Mouse (Mus musculus): ENCODE measurements around the gene Pdhx. TPM values are rescaled to one million over a fixed set of nuclear protein-coding genes. Genes with fewer than 3 reads are reported as not detected.

The Pdhx gene
- total and polyA plus RNA-seq, 3 experiments = 5.0 to 36.1 (median 30.8) TPM

DNA sequence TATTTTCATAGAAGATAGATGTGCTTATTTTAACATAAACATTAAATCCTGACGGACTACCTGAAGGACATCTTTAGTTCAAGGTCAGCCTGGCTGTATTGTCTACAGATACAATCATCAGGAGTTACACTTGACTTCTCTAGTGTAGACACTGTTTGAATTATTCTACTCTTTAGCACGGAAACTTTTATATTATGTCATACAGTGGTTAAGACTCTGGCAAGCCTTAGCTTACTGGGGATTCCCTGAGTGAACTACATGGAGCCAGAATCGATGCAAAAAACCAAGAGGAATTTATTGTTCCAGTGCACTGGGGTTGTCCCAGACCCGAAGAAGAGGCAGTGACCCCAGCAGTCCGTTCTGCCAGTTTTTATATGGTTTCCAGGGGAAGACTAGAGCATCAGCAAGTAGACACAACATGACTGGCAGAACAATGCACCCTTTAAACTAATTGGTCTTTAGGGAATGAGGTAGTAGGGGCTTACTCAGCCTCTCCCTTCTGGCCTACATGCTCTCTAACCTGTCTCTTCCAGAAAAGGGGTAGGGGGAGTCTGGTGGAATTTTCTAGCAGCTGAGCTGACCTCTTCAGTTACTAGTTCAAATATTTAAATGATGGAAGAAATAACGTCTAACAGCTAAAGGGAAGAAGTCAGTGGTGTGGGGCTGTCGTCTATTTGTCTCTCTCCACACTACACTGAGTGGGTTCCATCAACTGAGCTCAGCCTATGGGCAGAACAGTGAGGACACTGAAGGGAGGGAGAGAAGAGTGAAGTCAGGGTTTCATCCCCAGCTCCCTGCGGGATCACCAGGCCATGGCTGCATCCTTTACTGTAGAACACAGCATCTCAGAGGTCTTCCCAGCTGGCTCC, 6.4 kb downstream of the Pdhx start:
- no peak for DNase-seq (ENCODE audit: low spot score)
- no peak for ATAC-seq (ENCODE audit: extremely low read depth, insufficient number of reproducible peaks, low FRiP score, poor library complexity, severe bottlenecking)
- H3K4me3 ChIP-seq (ENCODE audit: low read depth, low read length) = no peak overlapping the region
- H3K9me3 ChIP-seq (replicated peaks) = no peaks in the 10 kb centered on the region
- peaks cover 23% of the 10 kb centered on the region for H3K36me3 ChIP-seq (replicated peaks)
- TF ChIP-seq GATA1 (IDR thresholded peaks at IDR 0.05; ENCODE audit: borderline replicate concordance, low read length) (no peak), GATA2 (IDR thresholded peaks at IDR 0.05; ENCODE audit: borderline replicate concordance, low read depth, low read length) (no peak), CTCF (IDR thresholded peaks at IDR 0.05; ENCODE audit: low read depth, low read length) (no peak), TAL1 (conservative IDR thresholded peaks at IDR 0.05; ENCODE audit: low read depth, low read length) (no peak), POLR2AphosphoS5 (IDR thresholded peaks at IDR 0.05; ENCODE audit: insufficient replicate concordance, low read depth, low read length) (no peak)
- H3K4me1 ChIP-seq (ENCODE audit: insufficient read depth, low read depth, low read length) = peaks cover 31% of the 10 kb centered on the region
- H3K27me3 ChIP-seq (ENCODE audit: insufficient read depth, low read length) = no peaks in the 10 kb centered on the region

DNA sequence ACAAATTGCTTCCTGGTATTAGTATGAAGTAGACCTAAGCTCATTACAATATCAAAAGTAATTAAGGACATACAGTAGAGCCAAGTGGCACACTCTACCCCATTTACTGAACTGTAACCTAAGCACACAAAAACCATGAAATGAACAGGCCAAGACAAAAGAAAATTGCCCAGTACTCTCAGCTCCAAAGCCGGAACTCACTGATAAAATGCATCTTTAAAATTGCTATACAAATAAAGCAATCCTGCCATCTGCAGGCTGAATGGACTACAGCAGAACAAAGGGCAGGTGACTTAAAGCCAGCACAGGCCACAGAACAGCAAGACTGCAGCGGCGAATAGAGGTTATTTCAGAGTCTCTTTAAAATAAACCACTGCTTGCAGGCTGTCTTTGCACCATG, 10.4 kb downstream of the Pdhx start:
- no peak overlapping the region for H3K4me3 ChIP-seq (ENCODE audit: low read depth, low read length)
- H3K27me3 ChIP-seq (ENCODE audit: insufficient read depth, low read length) = no peaks in the 10 kb centered on the region
- TF ChIP-seq POLR2AphosphoS5 (IDR thresholded peaks at IDR 0.05; ENCODE audit: insufficient replicate concordance, low read depth, low read length) (no peak), GATA2 (IDR thresholded peaks at IDR 0.05; ENCODE audit: borderline replicate concordance, low read depth, low read length) (no peak), CTCF (IDR thresholded peaks at IDR 0.05; ENCODE audit: low read depth, low read length) (no peak), GATA1 (IDR thresholded peaks at IDR 0.05; ENCODE audit: borderline replicate concordance, low read length) (no peak), TAL1 (conservative IDR thresholded peaks at IDR 0.05; ENCODE audit: low read depth, low read length) (no peak)
- no peak for DNase-seq (ENCODE audit: low spot score)
- no peaks in the 10 kb centered on the region for H3K9me3 ChIP-seq (replicated peaks)
- peaks cover 8% of the 10 kb centered on the region; the same call in 1 of the 2 replicates for H3K4me1 ChIP-seq (ENCODE audit: insufficient read depth, low read depth, low read length)
- ATAC-seq (ENCODE audit: extremely low read depth, insufficient number of reproducible peaks, low FRiP score, poor library complexity, severe bottlenecking) = peak; percentile 15; the same call in 1 of the 2 replicates
- H3K36me3 ChIP-seq (replicated peaks) = peaks cover 13% of the 10 kb centered on the region

DNA sequence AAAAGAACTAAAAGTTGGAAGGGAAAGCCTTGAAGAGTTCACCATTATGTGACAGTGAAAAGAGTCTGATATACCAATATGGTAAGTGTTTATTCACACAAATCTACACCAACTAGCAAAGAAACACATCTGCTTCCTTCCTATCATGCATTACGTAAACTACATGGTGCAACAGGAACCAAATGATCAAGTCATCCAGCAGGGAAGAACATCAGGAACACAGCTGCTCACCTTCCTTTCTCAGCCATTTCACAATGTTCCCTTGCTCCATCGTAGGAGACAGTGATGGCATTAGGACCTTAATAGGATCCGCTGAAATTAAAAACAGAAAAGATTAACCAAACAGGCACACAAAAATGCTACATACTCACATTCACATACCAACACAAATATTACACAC, 15.0 kb downstream of the Pdhx start:
- Histone ChIP-seq H3K27me3 (ENCODE audit: insufficient read depth, low read length) (no peaks in the 10 kb centered on the region), H3K4me1 (ENCODE audit: insufficient read depth, low read depth, low read length) (peaks cover 9% of the 10 kb centered on the region; the same call in 1 of the 2 replicates), H3K4me3 (ENCODE audit: low read depth, low read length) (no peak overlapping the region), H3K36me3 (replicated peaks) (peaks cover 40% of the 10 kb centered on the region), H3K9me3 (replicated peaks) (no peaks in the 10 kb centered on the region)
- no peak for ATAC-seq (ENCODE audit: extremely low read depth, insufficient number of reproducible peaks, low FRiP score, poor library complexity, severe bottlenecking)
- no peak for DNase-seq (ENCODE audit: low spot score)
- TF ChIP-seq TAL1 (conservative IDR thresholded peaks at IDR 0.05; ENCODE audit: low read depth, low read length) (no peak), CTCF (IDR thresholded peaks at IDR 0.05; ENCODE audit: low read depth, low read length) (no peak), GATA1 (IDR thresholded peaks at IDR 0.05; ENCODE audit: borderline replicate concordance, low read length) (no peak), GATA2 (IDR thresholded peaks at IDR 0.05; ENCODE audit: borderline replicate concordance, low read depth, low read length) (no peak), POLR2AphosphoS5 (IDR thresholded peaks at IDR 0.05; ENCODE audit: insufficient replicate concordance, low read depth, low read length) (no peak)

DNA sequence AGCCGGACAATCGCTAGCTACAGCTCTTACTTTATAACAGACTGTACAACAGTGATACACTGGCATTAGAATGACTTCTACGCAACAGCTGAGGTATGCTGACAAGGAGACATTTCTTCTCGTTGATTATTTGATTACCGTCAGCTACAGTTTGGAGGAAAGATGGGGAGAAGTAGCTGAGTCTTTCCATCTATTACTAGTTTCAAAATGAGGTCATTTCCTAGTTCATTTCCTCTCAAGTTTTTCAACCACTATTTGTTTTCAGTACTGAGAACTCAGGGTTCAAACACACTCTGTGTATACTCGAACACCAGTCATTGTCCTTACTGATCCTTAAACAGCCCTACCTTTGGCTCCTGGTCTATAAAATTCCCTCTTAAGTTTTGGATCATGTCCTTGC, 17.5 kb downstream of the Pdhx start:
- no peak for ATAC-seq (ENCODE audit: extremely low read depth, insufficient number of reproducible peaks, low FRiP score, poor library complexity, severe bottlenecking)
- Histone ChIP-seq H3K4me1 (ENCODE audit: insufficient read depth, low read depth, low read length) (peaks cover 8% of the 10 kb centered on the region; the same call in 1 of the 2 replicates), H3K36me3 (replicated peaks) (peaks cover 56% of the 10 kb centered on the region), H3K9me3 (replicated peaks) (no peaks in the 10 kb centered on the region), H3K4me3 (ENCODE audit: low read depth, low read length) (no peak overlapping the region), H3K27me3 (ENCODE audit: insufficient read depth, low read length) (no peaks in the 10 kb centered on the region)
- TF ChIP-seq TAL1 (conservative IDR thresholded peaks at IDR 0.05; ENCODE audit: low read depth, low read length) (no peak), POLR2AphosphoS5 (IDR thresholded peaks at IDR 0.05; ENCODE audit: insufficient replicate concordance, low read depth, low read length) (no peak), GATA1 (IDR thresholded peaks at IDR 0.05; ENCODE audit: borderline replicate concordance, low read length) (no peak), GATA2 (IDR thresholded peaks at IDR 0.05; ENCODE audit: borderline replicate concordance, low read depth, low read length) (no peak), CTCF (IDR thresholded peaks at IDR 0.05; ENCODE audit: low read depth, low read length) (no peak)
- no peak for DNase-seq (ENCODE audit: low spot score)

DNA sequence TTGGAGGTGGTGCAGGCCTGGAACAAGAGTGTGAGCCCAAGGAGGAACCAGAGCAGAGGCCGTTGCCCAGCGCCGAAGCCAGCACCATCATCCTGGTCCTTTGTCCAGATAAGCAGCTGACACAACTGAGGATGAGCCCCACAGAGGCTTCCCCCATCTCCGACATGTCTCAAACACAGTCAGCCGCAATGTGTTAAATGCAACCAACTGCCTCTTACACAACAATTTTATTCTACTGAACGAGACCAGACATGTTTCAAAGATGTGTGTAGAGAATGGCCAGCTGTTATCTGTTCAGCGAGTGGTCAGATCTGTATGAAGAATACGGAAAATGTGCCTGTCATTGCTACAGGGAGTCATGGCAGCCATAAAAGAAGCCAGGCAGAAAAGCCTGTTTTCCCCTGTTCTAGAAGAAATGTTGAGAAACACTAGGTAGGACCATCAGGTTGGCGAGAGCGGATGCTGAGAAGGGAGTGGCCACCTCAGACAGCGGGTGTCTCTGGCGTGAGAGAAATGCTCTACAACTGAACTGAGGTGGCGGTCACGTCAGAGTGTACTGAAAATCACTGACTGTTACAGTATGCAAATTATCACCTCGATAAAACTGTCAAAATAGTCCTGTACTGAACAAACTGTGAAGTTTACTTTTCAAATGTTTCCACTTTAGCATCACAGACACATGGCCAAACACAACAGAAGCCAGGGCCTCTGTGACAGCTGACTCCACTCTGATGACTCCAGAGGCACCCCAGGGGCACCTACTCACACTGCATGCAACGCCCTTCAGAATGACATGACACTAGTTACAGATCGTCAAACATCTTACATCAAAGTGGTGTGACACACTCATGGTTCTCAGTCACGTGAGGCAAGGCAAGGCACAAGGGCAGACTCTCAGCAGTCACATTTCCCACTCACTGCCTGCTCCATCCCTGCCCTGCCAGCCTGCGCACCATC, 21.1 kb downstream of the Pdhx start:
- peaks cover 61% of the 10 kb centered on the region for H3K36me3 ChIP-seq (replicated peaks)
- TF ChIP-seq GATA2 (IDR thresholded peaks at IDR 0.05; ENCODE audit: borderline replicate concordance, low read depth, low read length) = no peak
- no peak for TF ChIP-seq GATA1 (IDR thresholded peaks at IDR 0.05; ENCODE audit: borderline replicate concordance, low read length)
- TF ChIP-seq TAL1 (conservative IDR thresholded peaks at IDR 0.05; ENCODE audit: low read depth, low read length) = no peak
- no peak for TF ChIP-seq POLR2AphosphoS5 (IDR thresholded peaks at IDR 0.05; ENCODE audit: insufficient replicate concordance, low read depth, low read length)
- no peak for TF ChIP-seq CTCF (IDR thresholded peaks at IDR 0.05; ENCODE audit: low read depth, low read length)
- ATAC-seq (ENCODE audit: extremely low read depth, insufficient number of reproducible peaks, low FRiP score, poor library complexity, severe bottlenecking) = no peak
- H3K9me3 ChIP-seq (replicated peaks) = no peaks in the 10 kb centered on the region
- no peak overlapping the region for H3K4me3 ChIP-seq (ENCODE audit: low read depth, low read length)
- no peak for DNase-seq (ENCODE audit: low spot score)
- H3K4me1 ChIP-seq (ENCODE audit: insufficient read depth, low read depth, low read length) = peaks cover 14% of the 10 kb centered on the region; the same call in 1 of the 2 replicates
- H3K27me3 ChIP-seq (ENCODE audit: insufficient read depth, low read length) = no peaks in the 10 kb centered on the region
